Mouse (Mus musculus) kidney, embryonic 14.5 days (tissue): ENCODE results near the gene Ddah2. TPM values are rescaled to one million over a fixed set of nuclear protein-coding genes. Genes with fewer than 3 reads are reported as not detected.

Experiments
- ATAC-seq: fragments of 200-750 bp; cut with Nextera tagmentation; 2 replicates; pipeline ENCODE4 v1.8.0; 2017; ENCODE audit warnings: moderate number of reproducible peaks, mild to moderate bottlenecking, moderate TSS enrichment, moderate library complexity; ENCODE audit not compliant: low FRiP score, low TSS enrichment
- H3K27ac ChIP-seq: fragments of 300-500 bp; sonication (generic); 2 replicates; pipeline ENCODE4 v1.5.1; 2014; ENCODE audit warnings: low read depth, mild to moderate bottlenecking, low read length, moderate library complexity, mixed read lengths
- H3K27me3 ChIP-seq: fragments of 300-500 bp; sonication (generic); 2 replicates; pipeline ENCODE4 v1.6.1; 2014; ENCODE audit warnings: mild to moderate bottlenecking, low read length; ENCODE audit not compliant: control insufficient read depth, insufficient read depth
- H3K36me3 ChIP-seq: fragments of 300-500 bp; sonication (generic); 2 replicates; pipeline ENCODE4 v1.6.1; 2014; ENCODE audit warnings: low read length, mixed read lengths; ENCODE audit not compliant: control insufficient read depth, insufficient read depth
- H3K4me1 ChIP-seq: fragments of 300-500 bp; sonication (generic); 2 replicates; pipeline ENCODE4 v1.6.1; 2014; ENCODE audit warnings: low read length, mixed read lengths; ENCODE audit not compliant: control insufficient read depth, insufficient read depth
- H3K4me2 ChIP-seq: fragments of 300-500 bp; sonication (generic); replicated peaks from 2 replicates; pipeline ENCODE4 v1.6.1; 2014; ENCODE audit warnings: low read depth, mild to moderate bottlenecking, low read length
- H3K4me3 ChIP-seq: fragments of 300-500 bp; sonication (generic); 2 replicates; pipeline ENCODE4 v1.5.1; 2014; ENCODE audit warnings: mild to moderate bottlenecking, low read length
- H3K9ac ChIP-seq: fragments of 300-500 bp; sonication (generic); 2 replicates; pipeline ENCODE4 v1.6.1; 2014; ENCODE audit warnings: low read depth, mild to moderate bottlenecking, low read length, moderate library complexity
- H3K9me3 ChIP-seq: fragments of 300-500 bp; sonication (generic); 2 replicates; pipeline ENCODE4 v1.6.1; 2016; ENCODE audit warnings: low read length; ENCODE audit not compliant: control insufficient read depth
- WGBS: fragments of 180-500 bp; shearing (Covaris S2); extraction: QIAGEN DNeasy Blood & Tissue Kit; methylation state at CpG from one replicate; pipeline ENCODE4 v1.1.7; 2014; 5-methylcytosine and 5-hydroxymethylcytosine counted together
- polyA plus RNA-seq: library from polyadenylated mRNA; unstranded; fragments of >200 nt; fragmentation: Nextera tagmentation; extraction: Ambion mirVana; gene quantifications from 2 replicates; pipeline ENCODE4 v1.2.1, GENCODE M21; 2014

Ddah2 gene
- polyA plus RNA-seq: 355 and 422 TPM in 2 replicates

DNA sequence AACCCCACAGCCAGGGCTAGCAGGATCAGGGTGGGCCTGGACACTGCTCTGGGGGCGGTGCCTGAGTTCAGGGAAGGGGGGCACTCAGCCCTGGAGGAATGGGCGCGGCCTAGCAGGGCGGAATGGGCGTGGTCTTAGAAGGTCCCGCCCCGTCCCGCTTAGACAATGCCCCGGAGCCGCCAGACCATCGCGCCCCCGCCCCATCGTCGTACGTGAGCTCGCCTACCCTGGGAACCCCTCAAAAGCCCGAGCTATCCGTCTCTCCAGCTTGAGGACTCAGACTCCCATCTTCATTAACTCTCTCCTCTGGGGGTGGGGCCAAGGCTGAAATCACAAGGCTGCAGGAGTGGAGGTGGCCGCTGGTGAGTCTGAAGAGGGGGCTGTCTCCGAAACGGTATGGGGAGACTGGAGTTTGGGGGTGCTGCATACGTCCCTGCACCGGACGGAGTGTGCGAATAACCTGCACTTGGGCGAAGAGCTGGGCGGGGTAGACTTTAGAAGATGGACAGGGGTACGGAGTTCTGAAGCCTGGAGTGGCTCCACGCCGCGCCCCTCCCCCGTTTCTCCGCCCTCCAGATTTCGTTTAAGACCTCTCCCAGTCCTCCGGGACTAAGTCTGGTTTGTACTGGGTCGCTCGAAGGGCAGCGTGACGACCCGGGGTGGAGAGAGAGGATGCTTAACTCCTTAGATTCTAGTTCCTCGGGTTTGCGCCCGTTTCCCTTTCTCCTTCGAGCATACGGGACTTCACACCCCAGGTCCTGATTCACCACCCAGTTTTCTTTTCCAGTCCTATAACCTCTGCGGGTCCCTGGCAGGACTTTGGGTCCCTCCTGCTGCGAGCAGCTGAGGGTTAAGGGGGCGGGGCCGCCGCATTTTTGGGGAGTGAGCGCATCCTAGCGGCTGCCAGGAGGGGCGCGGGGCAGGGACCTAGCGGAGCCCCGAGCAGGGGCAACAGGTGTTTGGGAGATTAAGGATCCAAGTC lies at the start of gene Ddah2:
Ddah2 (plus strand) TSS at position 125 of the 982 bp plus-strand sequence.
- no peaks in the 10 kb centered on the region for H3K9me3 ChIP-seq
- no peaks in the 10 kb centered on the region for H3K27me3 ChIP-seq
- under 1% methylated on average over 57 of the region's 57 CpGs for WGBS
- peak; percentile 92 for ATAC-seq
- H3K36me3 ChIP-seq: peaks cover 67% of the 10 kb centered on the region
- H3K4me3 ChIP-seq: peak within 1 kb of the TSS; percentile 85
- H3K4me2 ChIP-seq: peak within 1 kb of the TSS; percentile 88
- H3K27ac ChIP-seq: peak within 1 kb of the TSS; percentile 96
- H3K9ac ChIP-seq: peak within 1 kb of the TSS; percentile 90
- peaks cover 23% of the 10 kb centered on the region for H3K4me1 ChIP-seq

DNA sequence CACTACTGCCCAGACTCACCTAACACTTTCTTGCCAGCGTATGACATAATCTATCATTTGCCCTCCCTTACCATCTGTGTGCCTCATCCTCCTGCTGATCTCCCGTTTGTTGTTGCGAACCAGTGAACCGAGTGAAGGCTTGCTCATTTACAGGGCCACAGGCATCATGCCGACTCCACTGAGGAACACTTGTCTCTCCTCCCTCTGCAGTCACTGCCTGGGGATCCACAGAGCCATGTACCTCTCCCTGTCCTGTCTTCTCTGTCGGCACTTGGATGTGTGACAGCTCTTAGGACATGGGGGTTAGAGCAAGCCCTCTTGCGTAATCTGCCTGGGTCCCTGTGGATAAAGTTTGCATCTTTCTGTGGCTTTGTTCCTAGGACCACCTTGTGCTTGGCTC lies 49.2 kb upstream of the Ddah2 start:
- H3K27ac ChIP-seq: no peak overlapping the region
- H3K36me3 ChIP-seq: peaks cover 94% of the 10 kb centered on the region
- no peaks in the 10 kb centered on the region for H3K27me3 ChIP-seq
- H3K4me3 ChIP-seq: no peak overlapping the region
- H3K4me1 ChIP-seq: no peaks in the 10 kb centered on the region
- H3K4me2 ChIP-seq: no peak overlapping the region
- H3K9me3 ChIP-seq: no peaks in the 10 kb centered on the region
- ATAC-seq: no peak
- 85% methylated on average over 7 of the region's 7 CpGs for WGBS
- no peak overlapping the region for H3K9ac ChIP-seq

DNA sequence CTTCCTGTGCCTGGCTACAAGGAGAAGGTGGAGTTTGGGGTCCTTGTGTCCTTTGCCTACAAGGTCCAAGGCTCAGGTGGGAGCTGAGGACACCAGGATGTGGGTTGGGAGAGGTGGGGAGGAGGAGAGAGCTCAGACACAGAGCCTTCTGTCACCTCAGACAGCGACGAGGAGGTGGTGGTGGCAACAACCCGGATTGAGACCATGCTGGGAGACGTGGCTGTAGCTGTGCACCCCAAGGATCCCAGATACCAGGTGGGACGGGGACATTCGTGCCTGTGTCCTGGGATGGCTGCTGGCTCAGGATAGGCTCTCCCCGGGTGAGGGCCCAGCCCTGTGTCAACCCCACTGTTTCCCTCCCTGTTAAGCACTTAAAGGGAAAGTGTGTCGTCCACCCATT lies 47.4 kb upstream of the Ddah2 start:
- H3K27me3 ChIP-seq: no peaks in the 10 kb centered on the region
- ATAC-seq: no peak
- 97% methylated on average over 8 of the region's 8 CpGs for WGBS
- H3K27ac ChIP-seq: no peak overlapping the region
- H3K4me1 ChIP-seq: no peaks in the 10 kb centered on the region
- no peak overlapping the region for H3K4me3 ChIP-seq
- H3K4me2 ChIP-seq: no peak overlapping the region
- H3K9ac ChIP-seq: no peak overlapping the region
- no peaks in the 10 kb centered on the region for H3K9me3 ChIP-seq
- peaks cover 98% of the 10 kb centered on the region for H3K36me3 ChIP-seq

DNA sequence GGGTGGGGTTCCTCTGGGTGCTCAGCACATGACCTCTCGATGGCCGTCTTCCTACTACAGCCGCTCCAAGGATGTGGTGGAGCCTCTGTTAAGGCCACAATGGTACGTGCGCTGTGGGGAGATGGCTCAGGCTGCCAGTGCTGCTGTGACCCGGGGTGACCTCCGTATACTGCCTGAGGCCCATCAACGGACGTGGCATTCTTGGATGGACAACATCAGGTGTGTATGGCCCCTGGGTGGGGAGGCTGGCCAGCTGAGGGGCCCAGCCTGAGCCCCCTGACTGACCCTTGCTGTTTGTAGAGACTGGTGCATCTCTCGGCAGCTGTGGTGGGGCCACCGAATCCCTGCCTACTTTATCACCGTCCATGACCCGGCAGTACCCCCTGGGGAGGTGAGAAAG lies 46.4 kb upstream of the Ddah2 start:
- H3K36me3 ChIP-seq: peaks cover 89% of the 10 kb centered on the region
- no peaks in the 10 kb centered on the region for H3K9me3 ChIP-seq
- no peak for ATAC-seq
- 83% methylated on average over 13 of the region's 13 CpGs for whole genome bisulfite sequencing
- no peaks in the 10 kb centered on the region for H3K27me3 ChIP-seq
- H3K4me3 ChIP-seq: no peak overlapping the region
- H3K4me1 ChIP-seq: no peaks in the 10 kb centered on the region
- no peak overlapping the region for H3K4me2 ChIP-seq
- no peak overlapping the region for H3K27ac ChIP-seq
- no peak overlapping the region for H3K9ac ChIP-seq

DNA sequence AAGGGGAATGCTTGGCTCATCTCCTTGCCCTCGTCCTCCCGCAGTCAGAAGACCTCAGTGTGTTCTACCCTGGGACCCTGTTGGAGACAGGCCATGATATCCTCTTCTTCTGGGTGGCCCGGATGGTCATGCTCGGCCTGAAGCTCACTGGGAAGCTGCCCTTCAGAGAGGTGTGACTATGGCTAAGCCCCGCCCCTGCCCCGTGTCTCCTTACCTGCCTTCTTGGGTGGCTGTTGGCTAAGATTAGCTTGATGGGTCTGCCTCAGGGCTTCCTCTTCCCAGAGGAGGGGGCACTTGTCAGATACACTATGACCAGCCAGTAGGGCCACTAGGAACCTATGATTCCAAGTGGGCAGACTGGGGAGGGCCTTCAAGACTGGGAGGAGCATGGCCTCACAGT lies 45.6 kb upstream of the Ddah2 start:
- no peak overlapping the region for H3K4me2 ChIP-seq
- no peaks in the 10 kb centered on the region for H3K4me1 ChIP-seq
- no peaks in the 10 kb centered on the region for H3K27me3 ChIP-seq
- H3K9ac ChIP-seq: no peak overlapping the region
- ATAC-seq: no peak
- peaks cover 81% of the 10 kb centered on the region for H3K36me3 ChIP-seq
- no peak overlapping the region for H3K27ac ChIP-seq
- H3K9me3 ChIP-seq: no peaks in the 10 kb centered on the region
- no peak overlapping the region for H3K4me3 ChIP-seq
- WGBS: 77% methylated on average over 6 of the region's 6 CpGs

DNA sequence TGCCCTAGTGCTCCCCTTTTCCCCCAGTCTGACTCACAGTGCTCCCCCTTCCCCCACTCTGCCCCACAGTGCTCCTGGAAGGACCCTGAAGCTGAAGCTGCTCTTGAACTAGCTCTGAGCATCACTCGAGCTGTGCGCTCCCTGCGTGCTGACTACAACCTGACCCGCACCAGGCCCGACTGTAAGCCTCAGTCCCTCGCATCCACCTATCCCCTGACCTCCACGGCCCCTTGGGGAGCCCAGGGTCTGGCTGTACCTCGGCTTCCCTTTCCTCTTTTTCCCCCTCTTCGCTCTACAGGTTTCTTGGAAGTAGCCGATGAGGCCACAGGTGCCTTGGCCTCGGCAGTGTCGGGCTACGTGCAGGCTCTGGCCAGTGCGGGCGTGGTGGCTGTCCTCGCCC lies 43.5 kb upstream of the Ddah2 start:
- no peaks in the 10 kb centered on the region for H3K9me3 ChIP-seq
- ATAC-seq: no peak
- 91% methylated on average over 16 of the region's 16 CpGs for WGBS
- H3K4me2 ChIP-seq: no peak overlapping the region
- no peak overlapping the region for H3K4me3 ChIP-seq
- no peak overlapping the region for H3K9ac ChIP-seq
- H3K27ac ChIP-seq: no peak overlapping the region
- no peaks in the 10 kb centered on the region for H3K4me1 ChIP-seq
- no peaks in the 10 kb centered on the region for H3K27me3 ChIP-seq
- H3K36me3 ChIP-seq: peaks cover 62% of the 10 kb centered on the region

- Histone ChIP-seq H3K9me3 (no peaks in the 10 kb centered on the region), H3K27ac (no peak within 1 kb of the TSS), H3K27me3 (no peaks in the 10 kb centered on the region), H3K4me1 (peaks cover 1% of the 10 kb centered on the region), H3K36me3 (peaks cover 51% of the 10 kb centered on the region), H3K4me2 (no peak within 1 kb of the TSS), H3K4me3 (no peak within 1 kb of the TSS), H3K9ac (no peak within 1 kb of the TSS)
- 71% methylated on average over 12 of the region's 12 CpGs for WGBS
- peak; percentile 28; the same call in 1 of the 2 replicates for ATAC-seq
Observed at GRCm38 (mm10) chr17:35016376-35016775, 42.5 kb upstream of the Ddah2 start, which contains the start of gene Vwa7. Vwa7 (plus strand) TSS chr17:35016579.

- WGBS: 79% methylated on average over 10 of the region's 10 CpGs
- no peaks in the 10 kb centered on the region for H3K27me3 ChIP-seq
- peaks cover 6% of the 10 kb centered on the region for H3K4me1 ChIP-seq
- no peak overlapping the region for H3K9ac ChIP-seq
- H3K4me3 ChIP-seq: no peak overlapping the region
- H3K27ac ChIP-seq: no peak overlapping the region
- no peak overlapping the region for H3K4me2 ChIP-seq
- H3K36me3 ChIP-seq: peaks cover 44% of the 10 kb centered on the region
- ATAC-seq: no peak
- no peaks in the 10 kb centered on the region for H3K9me3 ChIP-seq
Observed at GRCm38 (mm10) chr17:35016791-35017705, 41.8 kb upstream of the Ddah2 start.
